Mouse (Mus musculus): ENCODE results near the gene Zfp317.

GRCm38 (mm10) chr9:19691426-19691825 is 69.5 kb downstream of the Zfp317 start:
- no peak for TF ChIP-seq POLR2A (IDR thresholded peaks at IDR 0.05; ENCODE audit: low read depth, low read length)
- no peak for TF ChIP-seq CTCF (conservative IDR thresholded peaks at IDR 0.05; ENCODE audit: insufficient read depth, insufficient read length, low read depth, low read length)
